Mouse (Mus musculus): ENCODE results near the gene Naxd.

GRCm38 (mm10) chr8:11530155-11530770, 33.0 kb downstream of the Naxd start:
- no peak for TF ChIP-seq EP300 (IDR thresholded peaks at IDR 0.05; ENCODE audit: low read depth)
- TF ChIP-seq CTCF (IDR thresholded peaks at IDR 0.05; ENCODE audit: low read depth) = no peak

All from heart, postnatal 0 days (tissue).